Mouse (Mus musculus): ENCODE results near the gene Tcf12. TPM values are rescaled to one million over a fixed set of nuclear protein-coding genes. Genes with fewer than 3 reads are reported as not detected.

Tcf12 gene
- polyA plus RNA-seq, 1 experiment from 2014 or later = 43.6 TPM

GRCm38 (mm10) chr9:72014585-72015381 lies 96.9 kb downstream of the Tcf12 start:
- Histone ChIP-seq H3K4me2 (ENCODE audit: low read length) (no peak overlapping the region), H3K27ac (ENCODE audit: low read length) (no peak overlapping the region), H3K9me3 (replicated peaks; ENCODE audit: control insufficient read depth, low read length, poor library complexity, severe bottlenecking) (no peaks in the 10 kb centered on the region), H3K4me3 (ENCODE audit: low read depth, low read length) (no peak overlapping the region), H3K36me3 (ENCODE audit: control insufficient read depth, insufficient read depth, low read length) (no peaks in the 10 kb centered on the region), H3K27me3 (ENCODE audit: control insufficient read depth, insufficient read depth, low read depth, low read length) (no peaks in the 10 kb centered on the region), H3K9ac (ENCODE audit: low read depth, low read length) (no peak overlapping the region), H3K4me1 (ENCODE audit: control insufficient read depth, insufficient read depth, low read length) (no peaks in the 10 kb centered on the region)
- 88% methylated on average over 4 of the region's 4 CpGs for WGBS
- ATAC-seq = no peak

GRCm38 (mm10) chr9:72013541-72013940 lies 98.1 kb downstream of the Tcf12 start:
- H3K4me2 ChIP-seq (ENCODE audit: low read length) = no peak overlapping the region
- no peak overlapping the region for H3K9ac ChIP-seq (ENCODE audit: low read depth, low read length)
- 97% methylated on average over 1 of the region's 1 CpGs for WGBS
- H3K27ac ChIP-seq (ENCODE audit: low read length) = no peak overlapping the region
- no peak for ATAC-seq
- no peaks in the 10 kb centered on the region for H3K9me3 ChIP-seq (replicated peaks; ENCODE audit: control insufficient read depth, low read length, poor library complexity, severe bottlenecking)
- no peak overlapping the region for H3K4me3 ChIP-seq (ENCODE audit: low read depth, low read length)
- H3K36me3 ChIP-seq (ENCODE audit: control insufficient read depth, insufficient read depth, low read length) = no peaks in the 10 kb centered on the region
- 0 out of 2 replicates have a peak, but pooled peaks cover 2% of the 10 kb centered on the region for H3K4me1 ChIP-seq (ENCODE audit: control insufficient read depth, insufficient read depth, low read length)
- no peaks in the 10 kb centered on the region for H3K27me3 ChIP-seq (ENCODE audit: control insufficient read depth, insufficient read depth, low read depth, low read length)

- no peak for ATAC-seq
- Histone ChIP-seq H3K4me1 (ENCODE audit: control insufficient read depth, insufficient read depth, low read length) (0 out of 2 replicates have a peak, but pooled peaks cover 2% of the 10 kb centered on the region), H3K27ac (ENCODE audit: low read length) (no peak overlapping the region), H3K4me3 (ENCODE audit: low read depth, low read length) (no peak overlapping the region), H3K4me2 (ENCODE audit: low read length) (no peak overlapping the region), H3K9ac (ENCODE audit: low read depth, low read length) (no peak overlapping the region), H3K9me3 (replicated peaks; ENCODE audit: control insufficient read depth, low read length, poor library complexity, severe bottlenecking) (no peaks in the 10 kb centered on the region), H3K27me3 (ENCODE audit: control insufficient read depth, insufficient read depth, low read depth, low read length) (no peaks in the 10 kb centered on the region), H3K36me3 (ENCODE audit: control insufficient read depth, insufficient read depth, low read length) (no peaks in the 10 kb centered on the region)
- 85% methylated on average over 1 of the region's 1 CpGs for WGBS
Observed at GRCm38 (mm10) chr9:72008634-72009033, 103.0 kb downstream of the Tcf12 start.

GRCm38 (mm10) chr9:71991147-71991546 lies 120.5 kb downstream of the Tcf12 start:
- H3K27me3 ChIP-seq (ENCODE audit: control insufficient read depth, insufficient read depth, low read depth, low read length) = no peaks in the 10 kb centered on the region
- no peaks in the 10 kb centered on the region for H3K36me3 ChIP-seq (ENCODE audit: control insufficient read depth, insufficient read depth, low read length)
- no peaks in the 10 kb centered on the region; the same call in 1 of the 2 replicates for H3K4me1 ChIP-seq (ENCODE audit: control insufficient read depth, insufficient read depth, low read length)
- no peak overlapping the region for H3K4me3 ChIP-seq (ENCODE audit: low read depth, low read length)
- no peak overlapping the region for H3K9ac ChIP-seq (ENCODE audit: low read depth, low read length)
- H3K27ac ChIP-seq (ENCODE audit: low read length) = no peak overlapping the region
- no peaks in the 10 kb centered on the region for H3K9me3 ChIP-seq (replicated peaks; ENCODE audit: control insufficient read depth, low read length, poor library complexity, severe bottlenecking)
- no peak overlapping the region for H3K4me2 ChIP-seq (ENCODE audit: low read length)
- ATAC-seq = no peak
- WGBS = 88% methylated on average over 3 of the region's 3 CpGs

- 55% methylated on average over 1 of the region's 1 CpGs for WGBS
- no peaks in the 10 kb centered on the region for H3K9me3 ChIP-seq (replicated peaks; ENCODE audit: control insufficient read depth, low read length, poor library complexity, severe bottlenecking)
Observed at GRCm38 (mm10) chr9:71990376-71990775, 121.3 kb downstream of the Tcf12 start.

GRCm38 (mm10) chr9:71989663-71990062 lies 122.0 kb downstream of the Tcf12 start:
- no peaks in the 10 kb centered on the region; the same call in 1 of the 2 replicates for H3K4me1 ChIP-seq (ENCODE audit: control insufficient read depth, insufficient read depth, low read length)
- no peak overlapping the region for H3K4me3 ChIP-seq (ENCODE audit: low read depth, low read length)
- H3K36me3 ChIP-seq (ENCODE audit: control insufficient read depth, insufficient read depth, low read length) = no peaks in the 10 kb centered on the region
- no peak for ATAC-seq
- no peaks in the 10 kb centered on the region for H3K9me3 ChIP-seq (replicated peaks; ENCODE audit: control insufficient read depth, low read length, poor library complexity, severe bottlenecking)
- no peak overlapping the region for H3K9ac ChIP-seq (ENCODE audit: low read depth, low read length)
- no peak overlapping the region for H3K27ac ChIP-seq (ENCODE audit: low read length)
- no peaks in the 10 kb centered on the region for H3K27me3 ChIP-seq (ENCODE audit: control insufficient read depth, insufficient read depth, low read depth, low read length)
- WGBS = 81% methylated on average over 1 of the region's 1 CpGs
- no peak overlapping the region for H3K4me2 ChIP-seq (ENCODE audit: low read length)

More at GRCm38 (mm10) chr9:71990376-71990775, 121.3 kb downstream of the Tcf12 start:
- no peak overlapping the region for H3K27ac ChIP-seq (ENCODE audit: low read length)
- no peaks in the 10 kb centered on the region for H3K36me3 ChIP-seq (ENCODE audit: control insufficient read depth, insufficient read depth, low read length)
- no peak overlapping the region for H3K4me2 ChIP-seq (ENCODE audit: low read length)
- H3K4me3 ChIP-seq (ENCODE audit: low read depth, low read length) = no peak overlapping the region
- ATAC-seq = no peak
- H3K27me3 ChIP-seq (ENCODE audit: control insufficient read depth, insufficient read depth, low read depth, low read length) = no peaks in the 10 kb centered on the region
- H3K9ac ChIP-seq (ENCODE audit: low read depth, low read length) = no peak overlapping the region
- H3K4me1 ChIP-seq (ENCODE audit: control insufficient read depth, insufficient read depth, low read length) = no peaks in the 10 kb centered on the region; the same call in 1 of the 2 replicates

- Histone ChIP-seq H3K9ac (ENCODE audit: low read depth, low read length) (no peak overlapping the region), H3K27ac (ENCODE audit: low read length) (no peak overlapping the region), H3K4me2 (ENCODE audit: low read length) (no peak overlapping the region), H3K4me1 (ENCODE audit: control insufficient read depth, insufficient read depth, low read length) (no peaks in the 10 kb centered on the region; the same call in 1 of the 2 replicates), H3K27me3 (ENCODE audit: control insufficient read depth, insufficient read depth, low read depth, low read length) (no peaks in the 10 kb centered on the region), H3K9me3 (replicated peaks; ENCODE audit: control insufficient read depth, low read length, poor library complexity, severe bottlenecking) (no peaks in the 10 kb centered on the region), H3K36me3 (ENCODE audit: control insufficient read depth, insufficient read depth, low read length) (no peaks in the 10 kb centered on the region), H3K4me3 (ENCODE audit: low read depth, low read length) (no peak overlapping the region)
- no peak for ATAC-seq
- WGBS = 97% methylated on average over 2 of the region's 2 CpGs
Observed at GRCm38 (mm10) chr9:71986716-71987115, 125.0 kb downstream of the Tcf12 start.

GRCm38 (mm10) chr9:71982826-71983225 lies 128.8 kb downstream of the Tcf12 start:
- Histone ChIP-seq H3K4me1 (ENCODE audit: control insufficient read depth, insufficient read depth, low read length) (no peaks in the 10 kb centered on the region), H3K27ac (ENCODE audit: low read length) (no peak overlapping the region), H3K9me3 (replicated peaks; ENCODE audit: control insufficient read depth, low read length, poor library complexity, severe bottlenecking) (no peaks in the 10 kb centered on the region), H3K9ac (ENCODE audit: low read depth, low read length) (no peak overlapping the region), H3K4me2 (ENCODE audit: low read length) (no peak overlapping the region), H3K4me3 (ENCODE audit: low read depth, low read length) (no peak overlapping the region), H3K36me3 (ENCODE audit: control insufficient read depth, insufficient read depth, low read length) (no peaks in the 10 kb centered on the region), H3K27me3 (ENCODE audit: control insufficient read depth, insufficient read depth, low read depth, low read length) (no peaks in the 10 kb centered on the region)
- 90% methylated on average over 1 of the region's 1 CpGs for WGBS
- ATAC-seq = no peak

GRCm38 (mm10) chr9:71981071-71981470 lies 130.6 kb downstream of the Tcf12 start:
- Histone ChIP-seq H3K36me3 (ENCODE audit: control insufficient read depth, insufficient read depth, low read length) (no peaks in the 10 kb centered on the region), H3K27me3 (ENCODE audit: control insufficient read depth, insufficient read depth, low read depth, low read length) (no peaks in the 10 kb centered on the region), H3K4me1 (ENCODE audit: control insufficient read depth, insufficient read depth, low read length) (peaks cover 7% of the 10 kb centered on the region; the same call in 1 of the 2 replicates), H3K9me3 (replicated peaks; ENCODE audit: control insufficient read depth, low read length, poor library complexity, severe bottlenecking) (no peaks in the 10 kb centered on the region), H3K4me2 (ENCODE audit: low read length) (no peak overlapping the region), H3K9ac (ENCODE audit: low read depth, low read length) (no peak overlapping the region), H3K27ac (ENCODE audit: low read length) (no peak overlapping the region), H3K4me3 (ENCODE audit: low read depth, low read length) (no peak overlapping the region)
- no peak for ATAC-seq
- WGBS = 98% methylated on average over 3 of the region's 3 CpGs
